Mouse (Mus musculus) right cerebral cortex, adult 18-20 months (tissue): ENCODE measurements at regions not wholly inside any gene's neighbourhood (a gene's known extent, or its start where the extent isn't known, plus 50 kb on each side); places are given as distances from the start of the nearest gene placed in this dataset.

Experiments
- DNase-seq: peaks from one replicate; pipeline ENCODE4 v3.0.0; 2022; ENCODE audit warnings: mixed read lengths

DNA sequence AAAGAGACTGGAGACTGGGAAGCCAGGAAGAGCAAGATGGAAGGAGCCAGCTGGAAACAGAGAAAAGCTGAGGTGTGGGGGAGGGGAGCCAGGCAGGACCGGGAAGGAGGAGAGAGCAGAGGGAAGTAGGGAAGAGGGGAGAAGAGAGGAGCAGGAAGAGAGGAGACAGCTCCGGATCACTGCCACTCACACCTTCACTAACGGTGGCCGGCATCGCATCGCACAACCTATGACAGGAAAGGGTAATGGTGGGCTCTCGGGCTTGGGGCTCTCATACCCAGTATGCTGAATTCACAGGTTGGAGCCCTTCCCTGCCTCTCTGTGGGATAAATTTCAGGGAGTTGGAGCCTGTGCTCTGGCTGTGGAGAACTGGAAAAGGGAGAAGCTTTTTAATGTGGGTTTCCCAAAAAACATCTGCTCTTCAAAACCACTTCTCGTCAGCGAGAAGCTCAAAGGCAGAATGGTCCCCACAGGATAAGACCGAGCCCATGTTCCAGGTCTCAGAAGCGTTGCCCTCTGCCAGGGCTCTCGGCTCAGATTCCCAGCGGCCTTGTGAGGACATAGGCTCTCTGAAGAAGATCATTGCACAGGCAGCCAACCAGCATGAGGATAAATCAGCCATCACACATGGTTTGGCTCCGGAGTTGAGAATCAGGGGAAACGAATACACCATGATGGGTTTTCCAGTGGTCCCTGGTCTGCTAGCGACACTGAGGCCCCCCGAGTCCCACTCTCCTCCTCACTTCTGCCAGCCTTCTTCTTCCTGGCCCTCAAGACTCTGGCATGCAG, 53.8 kb upstream of the Coro2b start:
- no peak for DNase-seq

GRCm38 (mm10) chr9:62591196-62591485, 54.3 kb upstream of the Coro2b start:
- DNase-seq: no peak

GRCm38 (mm10) chr9:62598056-62598455, 61.2 kb upstream of the Coro2b start:
- DNase-seq: peak; percentile 44

DNA sequence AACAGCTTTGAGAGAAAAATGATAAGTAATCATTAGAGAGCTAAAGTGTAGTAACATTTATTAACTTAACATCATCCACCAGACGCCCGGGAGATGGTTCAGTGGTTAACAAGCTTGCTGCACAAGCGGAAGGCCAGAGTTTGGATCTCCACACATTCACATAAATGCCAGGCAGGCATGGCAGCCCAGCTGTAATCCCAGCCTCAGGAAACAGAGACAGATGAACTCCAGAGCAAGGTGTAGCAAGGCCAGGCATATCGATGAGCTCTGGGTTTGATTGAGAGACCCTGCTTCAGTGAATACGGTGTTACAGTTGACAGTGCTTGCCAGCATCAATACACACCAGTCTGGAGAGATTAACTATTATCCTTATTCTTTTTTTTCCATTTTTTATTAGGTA, 62.1 kb upstream of the Coro2b start:
- no peak for DNase-seq

GRCm38 (mm10) chr9:62610526-62610925, 67.1 kb upstream of the Itga11 start:
- DNase-seq: no peak

GRCm38 (mm10) chr9:62611452-62611851, 66.2 kb upstream of the Itga11 start:
- no peak for DNase-seq

GRCm38 (mm10) chr9:62613053-62613452, 64.6 kb upstream of the Itga11 start:
- no peak for DNase-seq

GRCm38 (mm10) chr9:62613806-62614205, 63.8 kb upstream of the Itga11 start:
- DNase-seq: no peak

DNA sequence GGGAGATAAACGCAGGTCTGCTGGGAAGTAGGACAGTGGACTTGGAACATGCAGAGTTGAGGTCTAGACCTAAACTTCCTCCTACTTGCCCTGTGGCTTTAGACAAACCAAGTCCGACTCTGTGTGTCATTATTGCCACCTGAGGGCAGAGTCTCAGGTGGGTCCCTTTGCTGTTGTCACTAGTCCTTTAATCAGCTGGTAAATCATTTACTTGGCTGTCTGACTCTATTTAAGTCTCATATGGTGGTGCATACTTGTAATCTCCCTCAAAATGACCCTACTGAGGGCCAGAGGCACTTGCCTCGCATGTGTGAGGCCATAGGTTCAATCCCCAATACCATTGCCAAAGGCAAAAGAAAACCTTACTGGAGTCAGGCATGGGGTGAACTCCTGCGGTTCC, 62.7 kb upstream of the Itga11 start:
- no peak for DNase-seq

DNA sequence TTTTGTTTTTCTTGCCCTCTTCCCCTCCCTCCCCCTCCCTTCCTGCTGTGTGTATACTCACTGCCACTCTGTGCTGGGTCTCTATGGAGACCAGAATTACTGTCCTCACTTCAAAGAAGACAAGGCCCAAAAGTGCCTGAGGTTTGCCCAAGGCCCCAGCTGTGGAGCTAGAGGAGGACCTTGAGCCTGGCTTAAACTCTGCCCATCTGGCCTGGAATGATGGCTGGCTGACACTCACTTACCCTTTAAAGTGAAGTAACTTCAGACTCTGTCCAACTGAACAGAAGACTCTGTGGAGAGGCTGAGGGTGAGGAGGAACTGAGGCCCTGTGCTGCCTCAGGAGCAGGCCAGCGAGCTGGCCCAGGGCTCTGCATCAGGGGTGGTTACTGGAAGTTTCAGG, 61.8 kb upstream of the Itga11 start:
- no peak for DNase-seq

DNA sequence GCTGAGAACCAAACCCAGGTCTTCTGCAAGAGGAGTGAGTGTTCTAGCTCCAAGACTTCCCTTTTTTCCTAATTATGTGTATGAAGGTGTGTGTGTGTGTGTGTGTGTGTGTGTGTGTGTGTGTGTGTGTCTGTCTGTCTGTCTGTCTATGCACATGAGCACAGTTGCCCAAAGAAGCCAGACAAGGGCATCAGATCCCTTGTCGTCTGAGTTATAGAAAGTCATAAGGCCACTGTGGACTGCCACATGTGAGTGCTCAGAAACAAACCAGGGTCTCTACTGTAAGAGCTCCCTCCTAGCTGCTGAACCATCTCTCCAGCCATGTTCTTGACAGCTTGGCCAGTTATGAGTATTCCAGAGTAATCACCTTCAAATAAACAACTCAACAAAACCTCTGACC, 58.6 kb upstream of the Itga11 start:
- DNase-seq: no peak

DNA sequence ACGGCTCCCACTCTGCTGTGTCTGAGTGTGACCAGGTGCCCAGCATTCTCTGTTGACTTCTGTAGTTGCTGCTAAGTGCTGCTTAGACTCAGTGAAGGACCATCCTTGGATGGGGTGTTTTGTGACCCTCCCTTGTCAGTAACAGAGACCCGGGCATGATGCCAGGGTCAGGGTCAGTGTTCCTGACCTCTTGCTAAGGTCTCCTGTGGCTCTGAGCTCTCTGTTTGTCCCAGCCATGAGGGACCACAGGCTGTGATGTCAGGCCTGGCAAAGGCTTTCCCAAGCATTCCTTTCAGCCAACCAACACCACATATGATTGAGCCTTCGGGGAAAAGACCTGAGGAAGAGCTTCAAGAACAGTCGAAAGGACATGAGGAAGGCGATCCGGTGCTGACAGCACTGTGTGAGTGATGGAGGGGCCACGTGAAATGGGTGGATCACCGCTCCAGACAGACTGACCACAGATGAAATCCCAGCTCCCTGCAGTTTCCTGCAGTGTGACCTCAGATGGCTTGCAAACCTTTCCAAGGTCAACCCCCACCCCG, 56.7 kb upstream of the Itga11 start:
- DNase-seq: no peak

GRCm38 (mm10) chr9:62622106-62622505, 55.5 kb upstream of the Itga11 start:
- DNase-seq: no peak

- peak; percentile 60 for DNase-seq
These were observed 53.0 kb upstream of the Itga11 start for GRCm38 (mm10) chr9:62624562-62625044.

DNA sequence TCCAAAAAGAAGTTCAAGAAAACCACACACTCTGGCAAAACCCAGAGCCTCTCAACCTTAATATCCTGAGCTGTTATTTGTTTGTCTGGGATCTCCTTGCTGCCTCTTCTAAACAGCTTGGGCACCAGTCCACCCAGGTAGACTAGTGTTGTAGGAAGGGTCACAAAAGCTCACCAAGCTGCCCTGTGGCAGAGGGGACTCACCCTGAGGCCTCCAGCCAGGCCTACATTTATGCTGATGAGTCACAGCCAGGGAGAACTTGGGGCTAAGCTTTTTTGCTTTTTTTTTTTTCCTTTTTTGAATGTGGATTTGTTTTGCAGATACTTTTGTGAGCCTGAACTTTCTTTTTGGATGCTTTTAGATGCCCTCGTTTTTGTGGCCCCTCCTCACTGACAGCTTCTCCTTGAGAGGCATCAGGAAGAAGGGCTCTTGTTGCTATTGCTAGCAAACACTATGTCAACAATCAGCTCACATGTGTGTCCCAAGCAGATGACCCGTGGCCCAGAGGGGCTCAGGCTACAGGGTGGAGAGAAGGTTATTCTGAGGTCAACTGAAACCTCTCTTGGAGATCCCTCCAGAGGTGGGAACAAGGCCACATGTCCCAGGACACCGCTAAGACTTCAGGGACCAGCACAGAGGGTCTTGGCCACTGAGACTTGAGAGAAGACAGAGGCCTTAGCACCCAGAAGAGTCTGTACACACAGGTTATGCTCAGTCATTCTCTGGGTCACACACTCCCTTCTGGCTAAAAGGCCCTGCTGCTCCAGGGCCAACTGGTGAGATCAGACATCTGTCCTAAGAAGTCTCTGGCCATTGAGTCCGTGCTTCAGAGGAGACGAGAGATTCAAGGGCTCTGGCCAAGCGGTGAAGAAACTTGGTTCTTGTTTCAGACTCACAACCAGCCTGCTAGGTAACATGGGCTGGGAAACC, 50.3 kb upstream of the Itga11 start:
- no peak for DNase-seq
